Mouse (Mus musculus) left cerebral cortex, adult 2 months (tissue): ENCODE measurements around the gene Oxa1l. TPM values are rescaled to one million over a fixed set of nuclear protein-coding genes. Genes with fewer than 3 reads are reported as not detected.

Experiments used
- DNase-seq, 2 experiments: peaks; one replicate each; pipeline ENCODE4 v3.0.0; 2021 to 2022; ENCODE audit warnings: low spot score in 2 of 2, mixed read lengths in 1 of 2; ENCODE audit errors: extremely low spot score in 1 of 2
- H3K27ac ChIP-seq: fragments of 200-600 bp; 2 replicates; pipeline ENCODE4 v1.8.1; 2022
- H3K4me3 ChIP-seq: fragments of 200-600 bp; 2 replicates; pipeline ENCODE4 v1.8.1; 2022
- CTCF ChIP-seq: fragments of 200-600 bp; IDR thresholded peaks from 2 replicates; pipeline ENCODE4 v1.8.1; 2022; ENCODE audit warnings: antibody characterized with exemption, mild to moderate bottlenecking, moderate library complexity
- intact Hi-C: fragments of 180-260 bp; cut with DNase I; formaldehyde crosslinking; loops from one replicate; pipeline ENCODE4 v1.15.1; 2025
- total RNA-seq, 2 experiments: library from RNA; stranded (reverse); gene quantifications; 2 replicates each; pipeline ENCODE4 v1.2.3; 2021

The Oxa1l gene
- total RNA-seq, 2 experiments from 2014 or later: 49.1 to 51.1 TPM

DNA sequence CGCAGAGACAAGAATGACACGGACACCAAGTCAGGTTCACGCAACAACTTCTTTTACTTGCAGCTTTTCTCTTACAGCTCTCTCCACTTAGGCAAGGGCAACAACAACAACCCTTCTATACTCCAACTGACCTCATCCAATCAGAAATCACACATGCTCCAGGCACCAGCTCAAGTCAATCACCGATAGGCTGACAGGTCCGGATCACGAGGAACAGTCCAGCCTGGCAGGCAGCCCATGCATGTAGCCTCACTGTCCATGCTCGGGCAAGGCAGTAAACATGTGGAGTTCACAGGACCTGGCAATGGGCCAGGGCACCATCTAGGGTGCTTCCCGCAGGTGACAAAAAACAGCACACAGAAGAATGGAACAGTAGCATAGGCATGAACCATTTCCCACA lies 8.3 kb upstream of the Oxa1l start:
- intact Hi-C loops: no loop called here
- no peak for TF ChIP-seq CTCF
- no peak overlapping the region for H3K4me3 ChIP-seq
- no peak for DNase-seq
- H3K27ac ChIP-seq: no peak overlapping the region

DNA sequence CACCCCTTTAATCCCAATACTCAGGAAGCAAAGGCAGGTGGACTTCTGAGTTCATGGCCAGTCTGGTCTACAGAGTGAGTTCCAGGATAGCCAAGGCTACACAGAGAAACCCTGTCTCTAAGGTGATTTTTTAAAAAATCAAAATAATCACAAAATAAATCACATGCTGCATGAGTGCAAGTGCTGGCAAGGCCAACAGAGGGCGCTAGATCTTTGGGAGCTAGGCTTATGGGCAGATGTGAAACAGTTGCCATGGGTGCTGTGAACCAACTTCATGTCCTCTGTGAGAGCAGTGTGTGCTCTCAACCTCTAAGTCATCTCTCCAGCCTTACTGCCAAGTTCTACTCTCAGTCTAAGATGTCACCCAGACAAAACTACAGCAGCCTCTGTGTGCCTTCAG lies 6.2 kb upstream of the Oxa1l start:
- intact Hi-C loops: no loop called here
- TF ChIP-seq CTCF: no peak
- Histone ChIP-seq H3K4me3 (no peak overlapping the region), H3K27ac (no peak overlapping the region)
- DNase-seq: no peak

DNA sequence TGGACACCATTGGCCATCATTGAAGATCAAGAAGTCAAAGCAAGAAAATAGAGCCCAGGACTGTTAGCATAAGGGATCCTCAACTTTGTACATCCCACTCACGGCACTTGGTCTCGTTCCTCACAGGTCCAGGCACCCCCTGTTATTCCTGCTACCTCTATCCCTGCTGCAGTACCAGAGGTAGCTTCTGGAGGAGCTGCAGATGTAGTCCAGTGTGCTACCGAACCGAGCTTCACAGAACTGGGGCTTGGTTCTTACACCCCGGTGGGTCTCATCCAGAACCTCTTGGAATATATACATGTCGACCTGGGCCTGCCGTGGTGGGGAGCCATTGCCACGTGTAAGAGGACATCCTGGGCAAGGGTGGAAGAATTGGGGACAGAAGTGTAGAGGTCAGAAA lies 2.5 kb downstream of the Oxa1l start:
- H3K4me3 ChIP-seq: no peak overlapping the region
- intact Hi-C loops: no loop called here
- TF ChIP-seq CTCF: no peak
- DNase-seq: no peak
- H3K27ac ChIP-seq: no peak overlapping the region

DNA sequence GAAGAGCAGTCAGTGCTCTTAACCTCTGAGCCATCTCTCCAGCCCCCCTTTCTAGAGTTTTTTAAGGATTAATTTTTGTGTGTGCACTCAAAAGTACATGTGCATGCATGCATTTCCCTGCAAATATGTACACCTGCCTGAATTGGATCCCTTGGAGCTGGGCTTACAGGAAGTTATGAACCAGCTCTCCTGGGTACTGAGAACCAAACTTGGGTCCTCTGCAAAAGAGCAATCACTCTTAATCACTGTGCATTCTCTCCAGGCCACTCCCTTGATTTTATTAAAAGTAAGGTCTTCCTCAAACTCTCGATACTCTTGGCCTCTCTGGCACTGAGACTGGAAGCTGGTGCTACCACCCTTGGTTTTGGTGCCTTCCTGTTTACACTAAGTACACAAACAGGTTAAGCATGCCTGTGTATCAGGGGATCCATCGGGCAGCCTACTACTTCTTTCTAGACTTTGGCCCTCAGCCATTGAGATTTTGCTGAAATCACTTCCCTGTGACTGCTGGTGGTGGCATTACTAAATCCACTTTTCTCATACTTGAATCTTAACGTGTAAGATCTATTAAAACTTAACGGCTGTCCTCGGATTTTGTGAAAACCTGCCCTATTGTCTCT lies 4.5 kb downstream of the Oxa1l start:
- Histone ChIP-seq H3K4me3 (no peak overlapping the region), H3K27ac (no peak overlapping the region)
- intact Hi-C loops: no loop called here
- no peak for DNase-seq
- no peak for TF ChIP-seq CTCF

DNA sequence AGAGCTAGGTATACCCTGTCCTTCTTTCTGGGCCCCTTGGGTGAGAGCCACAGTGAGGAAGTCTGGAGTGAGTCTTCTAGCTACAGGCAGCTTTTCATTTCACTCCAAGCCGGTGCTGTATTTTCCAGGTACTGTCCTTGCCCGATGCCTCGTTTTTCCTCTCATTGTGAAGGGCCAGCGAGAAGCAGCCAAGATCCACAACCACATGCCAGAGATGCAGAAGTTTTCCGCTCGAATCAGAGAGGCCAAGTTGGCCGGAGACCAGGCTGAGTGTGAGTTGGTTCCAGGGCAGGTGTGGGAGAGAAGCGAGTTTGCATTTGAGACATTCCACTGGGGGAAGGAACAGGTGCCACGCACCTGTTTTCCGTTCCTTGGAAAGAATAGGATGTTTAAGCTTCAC lies 5.9 kb downstream of the Oxa1l start:
- no peak overlapping the region for H3K27ac ChIP-seq
- H3K4me3 ChIP-seq: no peak overlapping the region
- intact Hi-C loops: no loop called here
- no peak for TF ChIP-seq CTCF
- DNase-seq: no peak

DNA sequence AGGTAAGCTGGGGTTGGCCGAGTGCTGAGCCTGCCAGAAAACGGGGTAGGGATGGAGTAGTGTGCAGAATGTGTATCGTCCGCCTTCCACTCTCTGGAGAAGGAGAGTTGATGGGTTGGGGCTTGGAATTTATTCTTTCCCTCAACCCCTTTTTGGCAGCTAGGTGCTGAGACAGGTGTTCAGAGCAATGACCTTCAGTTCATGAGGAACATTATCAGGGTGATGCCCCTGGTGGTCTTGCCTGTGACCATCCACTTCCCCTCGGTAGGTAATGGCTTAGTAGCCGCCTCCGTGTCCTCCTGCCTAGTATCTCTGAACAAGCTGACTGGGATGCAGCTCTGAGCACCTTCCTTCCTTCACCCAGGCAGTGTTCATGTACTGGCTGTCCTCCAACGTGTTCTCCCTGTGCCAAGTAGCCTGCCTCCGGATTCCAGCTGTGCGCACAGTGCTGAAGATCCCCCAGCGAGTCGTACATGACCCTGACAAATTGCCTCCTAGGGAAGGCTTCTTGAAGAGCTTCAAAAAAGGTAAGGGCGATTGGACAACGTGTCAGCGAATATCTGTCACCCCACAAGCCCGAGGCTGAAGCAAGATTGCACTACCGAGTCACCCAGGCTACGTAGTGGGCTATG lies 6.9 kb downstream of the Oxa1l start:
- DNase-seq: no peak
- intact Hi-C loops: no loop called here
- Histone ChIP-seq H3K4me3 (no peak overlapping the region), H3K27ac (no peak overlapping the region)
- no peak for TF ChIP-seq CTCF

DNA sequence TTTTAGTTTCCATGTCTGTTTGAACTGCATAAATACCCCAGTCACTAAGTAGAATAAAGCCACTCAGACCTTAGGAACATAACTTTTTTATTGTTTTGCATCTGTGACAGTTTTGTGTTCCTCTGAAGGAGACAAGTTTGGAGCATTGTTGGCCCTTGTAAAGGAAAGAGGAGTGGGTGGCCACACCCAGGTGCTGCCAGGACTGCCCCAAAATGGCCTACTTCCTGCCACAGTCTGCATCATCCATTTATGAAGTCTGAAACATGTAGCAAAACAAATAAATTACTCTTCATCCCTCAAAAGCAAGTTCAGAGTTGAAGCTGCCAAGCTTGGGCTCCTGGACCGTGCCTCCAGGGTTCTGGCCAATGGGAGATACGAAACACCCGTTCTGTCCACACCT lies 8.7 kb downstream of the Oxa1l start:
- intact Hi-C loops: no loop called here
- no peak for TF ChIP-seq CTCF
- DNase-seq: no peak
- no peak overlapping the region for H3K4me3 ChIP-seq
- no peak overlapping the region for H3K27ac ChIP-seq

DNA sequence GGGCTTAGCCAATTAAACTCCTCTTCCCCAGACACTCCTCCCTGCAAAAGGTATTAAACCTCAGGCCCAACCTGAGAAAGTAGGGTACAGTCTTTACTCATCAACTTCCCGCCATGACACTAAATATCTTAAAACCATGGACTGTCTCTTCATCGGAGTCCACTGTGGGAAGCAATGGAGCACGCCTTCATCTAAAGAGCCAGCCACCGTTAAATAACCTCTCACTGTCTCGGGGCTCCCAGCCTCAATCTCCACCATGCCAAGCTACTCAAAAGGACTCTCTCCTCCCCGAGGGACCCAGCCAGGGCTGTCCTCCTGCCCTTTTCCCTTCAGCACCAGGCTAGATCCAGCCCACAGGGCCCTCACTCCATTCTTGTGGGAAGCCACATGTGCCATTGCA lies 10.0 kb downstream of the Oxa1l start:
- TF ChIP-seq CTCF: no peak
- Histone ChIP-seq H3K4me3 (no peak overlapping the region), H3K27ac (no peak overlapping the region)
- intact Hi-C loops: no loop called here
- no peak for DNase-seq

DNA sequence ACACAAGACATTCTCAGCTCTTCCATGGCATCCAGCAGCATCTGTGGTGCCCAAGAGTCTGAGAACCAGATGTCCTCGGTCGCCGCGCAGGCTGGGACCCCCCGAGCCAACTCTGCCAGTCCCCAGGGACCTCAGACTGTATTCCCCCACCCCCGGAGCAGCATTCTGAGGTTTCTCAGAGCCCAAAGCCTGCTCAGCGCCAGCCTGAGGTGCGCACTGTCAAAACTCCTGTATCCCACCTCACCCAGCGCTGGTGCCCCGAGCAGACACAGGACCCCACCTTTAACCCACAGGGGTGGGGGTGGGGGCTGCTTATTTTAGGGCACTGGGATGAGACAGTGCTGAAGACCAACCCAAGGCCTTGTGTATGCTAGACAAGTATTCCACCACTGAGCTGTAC lies 10.8 kb downstream of the Oxa1l start:
- Histone ChIP-seq H3K27ac (no peak overlapping the region), H3K4me3 (no peak overlapping the region)
- no peak for TF ChIP-seq CTCF
- intact Hi-C loops: no loop called here
- no peak for DNase-seq

DNA sequence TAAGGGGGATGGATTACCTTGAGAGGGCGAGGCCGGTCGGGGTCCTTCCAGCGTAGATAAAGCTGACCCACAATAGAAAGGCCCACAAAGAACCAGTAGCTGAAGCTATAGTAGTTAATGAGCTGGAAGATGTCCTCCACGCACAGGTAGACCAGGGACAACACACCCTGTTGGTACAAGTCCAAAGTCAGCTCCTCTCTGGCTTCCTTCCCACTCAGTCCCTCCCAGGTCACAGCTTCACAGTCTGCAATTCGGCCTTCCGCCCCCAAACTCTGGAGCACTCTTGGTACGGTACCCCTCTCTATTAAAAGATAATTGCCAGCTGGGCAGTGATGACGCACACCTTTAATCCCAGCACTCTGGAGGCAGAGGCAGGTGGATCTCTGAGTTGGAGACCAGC lies 12.3 kb downstream of the Oxa1l start:
- intact Hi-C loops: no loop called here

DNA sequence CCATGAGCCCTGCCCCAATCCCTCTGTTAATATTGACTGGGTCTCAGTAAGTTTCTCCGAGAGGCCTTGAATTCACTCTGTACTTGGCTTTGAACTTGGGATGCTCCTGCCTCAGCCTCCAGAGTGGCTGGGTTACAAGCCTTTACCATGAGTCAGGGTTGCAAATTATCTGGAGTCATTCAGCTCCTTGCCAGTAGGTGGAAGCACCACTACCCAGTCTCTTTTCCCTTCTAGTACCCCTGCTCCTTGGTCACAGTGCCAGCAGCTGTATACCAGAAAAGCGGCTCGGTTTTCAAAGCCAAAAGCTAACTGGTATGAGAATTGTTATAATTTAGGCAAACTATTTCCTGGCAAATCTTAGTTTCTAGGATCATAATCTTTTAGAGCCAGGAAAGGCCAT lies 15.3 kb downstream of the Oxa1l start:
- peak; percentile 62 for TF ChIP-seq CTCF
- no peak for DNase-seq
- intact Hi-C loops: no loop called here

More for the DNA sequence above, 12.3 kb downstream of the Oxa1l start:
- DNase-seq: no peak
- TF ChIP-seq CTCF: no peak
- Histone ChIP-seq H3K4me3 (no peak overlapping the region), H3K27ac (no peak overlapping the region)

DNA sequence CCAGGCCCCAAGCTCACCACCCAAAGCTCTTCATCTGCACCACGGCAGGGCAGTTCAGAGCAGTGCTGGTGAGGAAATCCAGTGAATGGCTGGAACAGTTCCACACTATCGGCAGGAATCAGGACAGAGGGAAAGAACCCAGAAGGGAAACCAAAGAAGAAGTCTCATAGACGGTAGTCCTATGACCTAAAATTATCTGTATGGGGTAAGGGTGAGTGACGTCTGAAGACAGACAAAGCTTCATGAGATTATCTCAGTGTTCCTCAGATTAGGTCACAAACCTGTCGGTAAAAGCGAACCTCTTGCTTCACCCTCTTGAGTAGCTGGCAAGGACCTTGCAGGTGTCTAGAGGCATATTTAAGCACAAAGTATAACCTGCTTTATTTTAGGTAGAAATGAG lies 16.5 kb downstream of the Oxa1l start:
- TF ChIP-seq CTCF: no peak
- intact Hi-C loops: no loop called here
- DNase-seq: no peak
- H3K27ac ChIP-seq: no peak overlapping the region
- H3K4me3 ChIP-seq: no peak overlapping the region

More for the DNA sequence above, 15.3 kb downstream of the Oxa1l start:
- Histone ChIP-seq H3K27ac (no peak overlapping the region), H3K4me3 (no peak overlapping the region)

DNA sequence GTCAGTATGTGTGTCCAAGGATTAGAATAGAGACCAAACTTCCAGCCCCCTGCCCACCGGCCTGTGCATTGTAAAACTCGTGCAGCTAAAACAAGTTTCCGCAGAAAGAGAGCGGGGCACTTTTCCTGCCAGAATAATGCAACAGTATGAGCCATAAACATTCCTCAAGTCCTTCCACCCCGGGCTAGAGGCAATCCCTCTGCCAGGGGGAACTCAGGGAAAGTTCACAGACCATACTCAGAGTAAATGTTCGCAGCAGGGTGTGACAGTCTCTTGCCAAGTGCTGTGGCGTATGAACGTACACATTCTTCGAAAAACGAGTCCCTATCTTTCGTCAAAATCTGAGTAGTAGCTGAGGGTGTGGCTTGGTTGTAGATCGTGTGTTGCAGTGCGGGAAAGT lies 18.9 kb downstream of the Oxa1l start:
- Histone ChIP-seq H3K27ac (no peak overlapping the region), H3K4me3 (no peak overlapping the region)
- TF ChIP-seq CTCF: no peak
- intact Hi-C loops: no loop called here
- no peak for DNase-seq
